ENCODE assay signal across 10 mouse cellular contexts in the genomic region with DNA sequence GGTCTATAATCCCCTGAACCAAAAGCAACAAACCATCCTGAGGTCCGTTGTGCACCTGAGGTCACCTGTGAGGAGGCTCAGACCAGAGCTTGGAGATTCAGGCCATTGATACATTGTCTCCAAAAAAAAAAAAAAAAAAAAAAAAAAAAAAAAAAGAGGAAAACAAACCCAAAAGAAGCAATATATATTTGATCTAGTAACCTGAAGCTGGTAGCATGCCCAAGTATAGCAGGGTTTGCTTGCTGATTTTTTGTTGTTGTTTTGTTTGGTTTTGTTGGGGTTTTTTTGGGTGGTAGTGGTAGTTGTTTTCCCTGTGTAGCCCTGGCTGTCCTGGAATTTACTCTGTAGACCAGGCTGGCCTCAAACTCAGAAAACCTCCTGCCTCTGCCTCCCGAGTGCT. TPM values are rescaled to one million over a fixed set of nuclear protein-coding genes. Genes with fewer than 3 reads are reported as not detected.
A peak's percentile ranks its signal among the peaks of the same experiment; 100 is the strongest.
DNase-seq lines count a peak whose midpoint lies in the region; ATAC-seq and TF ChIP-seq lines count a peak whose summit lies in the region.
"Had no signal": no experiment of that assay in that cellular context is flagged by ENCODE, and none has a peak within 500 bp of the region (broad histone marks: within the 10 kb centered on the region; RNA-seq: fewer than 3 reads in every experiment).

No protein-coding gene starts in this region.

- no peaks in the 10 kb centered on the region for H3K9me3 ChIP-seq in kidney, embryonic 15.5 days (replicated peaks)
- H3K9me3 ChIP-seq in hindbrain, embryonic 11.5 days (ENCODE audit: control insufficient read depth, low read length), result no peaks in the 10 kb centered on the region
- no peaks in the 10 kb centered on the region for H3K9me3 ChIP-seq in liver, embryonic 16.5 days (replicated peaks; ENCODE audit: control insufficient read depth, low read length)

- H3K27ac ChIP-seq in kidney, embryonic 15.5 days, result no peak overlapping the region
- no peak overlapping the region for H3K27ac ChIP-seq in bone marrow, adult 2 months (ENCODE audit: control insufficient read depth, insufficient read depth, low read depth, low read length, poor library complexity)
- H3K27ac ChIP-seq in hindbrain, embryonic 11.5 days (ENCODE audit: low read depth, low read length), result no peak overlapping the region
- no peak overlapping the region for H3K27ac ChIP-seq in liver, embryonic 16.5 days (ENCODE audit: low read length)

- TF ChIP-seq POLR2A in bone marrow, adult 2 months (IDR thresholded peaks at IDR 0.05; ENCODE audit: borderline replicate concordance, control insufficient read depth, low read depth, low read length), result no peak

- H3K4me1 ChIP-seq in kidney, embryonic 15.5 days, result peaks cover 15% of the 10 kb centered on the region
- no peaks in the 10 kb centered on the region for H3K4me1 ChIP-seq in bone marrow, adult 2 months (ENCODE audit: control insufficient read depth, insufficient read depth, low read length)
- no peaks in the 10 kb centered on the region for H3K4me1 ChIP-seq in hindbrain, embryonic 11.5 days (replicated peaks; ENCODE audit: control insufficient read depth, insufficient read depth, low read length)
- peaks cover 11% of the 10 kb centered on the region for H3K4me1 ChIP-seq in liver, embryonic 16.5 days (ENCODE audit: control insufficient read depth, low read depth, low read length)

- peaks cover 17% of the 10 kb centered on the region for H3K36me3 ChIP-seq in kidney, embryonic 15.5 days
- H3K36me3 ChIP-seq in hindbrain, embryonic 11.5 days (ENCODE audit: control insufficient read depth, insufficient read depth, low read length), result no peaks in the 10 kb centered on the region
- H3K36me3 ChIP-seq in liver, embryonic 16.5 days (ENCODE audit: control insufficient read depth, insufficient read depth), result peaks cover 12% of the 10 kb centered on the region

- H3K9ac ChIP-seq in kidney, embryonic 15.5 days, result peak overlapping the region; percentile 31; the same call in 1 of the 2 replicates
- H3K9ac ChIP-seq in hindbrain, embryonic 11.5 days (ENCODE audit: low read depth, low read length), result no peak overlapping the region
- peak overlapping the region; percentile 86 for H3K9ac ChIP-seq in liver, embryonic 16.5 days (ENCODE audit: low read depth, low read length)

- peak overlapping the region; percentile 64 for H3K4me2 ChIP-seq in kidney, embryonic 15.5 days
- peak overlapping the region; percentile 22; the same call in 1 of the 2 replicates for H3K4me2 ChIP-seq in hindbrain, embryonic 11.5 days (replicated peaks; ENCODE audit: low read depth, low read length)
- peak overlapping the region; percentile 76 for H3K4me2 ChIP-seq in liver, embryonic 16.5 days (ENCODE audit: low read depth, low read length)

- 81% methylated on average over 2 of the region's 2 CpGs for WGBS in kidney, embryonic 15.5 days
- WGBS in bone marrow, adult 2 months, result 81% methylated on average over 2 of the region's 2 CpGs
- 74% methylated on average over 2 of the region's 2 CpGs for WGBS in hindbrain, embryonic 11.5 days
- 74% methylated on average over 2 of the region's 2 CpGs for WGBS in liver, embryonic 16.5 days (ENCODE audit: insufficient replicate concordance)

- TF ChIP-seq CTCF in bone marrow, adult 2 months (IDR thresholded peaks at IDR 0.05; ENCODE audit: control insufficient read depth, insufficient read depth, low read length), result no peak

- no peak for ATAC-seq in kidney, embryonic 15.5 days (replicated peaks; ENCODE audit: low FRiP score)
- ATAC-seq in hindbrain, embryonic 11.5 days (ENCODE audit: low FRiP score), result no peak
- ATAC-seq in liver, embryonic 16.5 days (ENCODE audit: low read depth), result no peak
- ATAC-seq: Patski had no signal

- H3K27me3 ChIP-seq in kidney, embryonic 15.5 days, result no peaks in the 10 kb centered on the region
- no peaks in the 10 kb centered on the region for H3K27me3 ChIP-seq in hindbrain, embryonic 11.5 days (ENCODE audit: control insufficient read depth, insufficient read depth, low read length)
- H3K27me3 ChIP-seq in liver, embryonic 16.5 days (ENCODE audit: control insufficient read depth, insufficient read depth, low read depth, low read length), result no peaks in the 10 kb centered on the region
- H3K27me3 ChIP-seq: Patski had no signal

- H3K4me3 ChIP-seq in kidney, embryonic 15.5 days (replicated peaks), result peak overlapping the region; percentile 81
- peak overlapping the region; percentile 54 for H3K4me3 ChIP-seq in bone marrow, adult 2 months (replicated peaks; ENCODE audit: control insufficient read depth, low read depth, low read length)
- H3K4me3 ChIP-seq in hindbrain, embryonic 11.5 days (ENCODE audit: low read depth, low read length), result peak overlapping the region; percentile 63
- H3K4me3 ChIP-seq in liver, embryonic 16.5 days (ENCODE audit: low read depth, low read length), result peak overlapping the region; percentile 87

- DNase-seq in kidney, postnatal 36 days, result no peak
- DNase-seq in hindbrain, embryonic 11.5 days (ENCODE audit: low spot score), result no peak
- no peak for DNase-seq in adrenal gland, postnatal 10 days
- no peak for DNase-seq in layer of hippocampus, adult 9-10 months (ENCODE audit: low spot score)
- DNase-seq in spleen, adult 18-20 months, result no peak
- DNase-seq: gastrocnemius, postnatal 14 days had no signal

RNA-seq across cellular contexts. Expression of a gene that starts 1.5 kb away (rescaled TPM):
- 9.0 and 9.3 TPM in 2 replicates for polyA plus RNA-seq in kidney, embryonic 15.5 days (2015; fragmentation: Nextera tagmentation; extraction: Ambion mirVana)
- 30.8 and 50.8 TPM in 2 replicates for polyA plus RNA-seq in bone marrow, adult 2 months (2011; ENCODE audit: insufficient read depth, insufficient read length, low replicate concordance, missing spikeins)
- polyA plus RNA-seq in hindbrain, embryonic 11.5 days (2014; fragmentation: Nextera tagmentation; extraction: Ambion mirVana), result 4.6 and 5.9 TPM in 2 replicates
- polyA plus RNA-seq in liver, embryonic 16.5 days (2015; fragmentation: Nextera tagmentation; extraction: Ambion mirVana), result 4.6 and 5.3 TPM in 2 replicates
- 1 to 10 TPM; 4.5 to 6.2 TPM for total RNA-seq in adrenal gland, postnatal 10 days (2021)

RNA-seq across cellular contexts. Expression of a gene that starts 14.5 kb away (rescaled TPM):
- polyA plus RNA-seq in kidney, embryonic 15.5 days (2015; fragmentation: Nextera tagmentation; extraction: Ambion mirVana), result 7.0 and 8.7 TPM in 2 replicates
- polyA plus RNA-seq in bone marrow, adult 2 months (2011; ENCODE audit: insufficient read depth, insufficient read length, low replicate concordance, missing spikeins), result 43.0 and 63.9 TPM in 2 replicates
- 4.5 and 5.5 TPM in 2 replicates for polyA plus RNA-seq in hindbrain, embryonic 11.5 days (2014; fragmentation: Nextera tagmentation; extraction: Ambion mirVana)
- polyA plus RNA-seq in liver, embryonic 16.5 days (2015; fragmentation: Nextera tagmentation; extraction: Ambion mirVana), result 2.1 and 2.6 TPM in 2 replicates
- 10 to 100 TPM; 20.6 to 23.3 TPM for total RNA-seq in adrenal gland, postnatal 10 days (2021)

RNA-seq across cellular contexts. Expression of a gene that starts 21.0 kb away (rescaled TPM):
- 192 and 203 TPM in 2 replicates for polyA plus RNA-seq in kidney, embryonic 15.5 days (2015; fragmentation: Nextera tagmentation; extraction: Ambion mirVana)
- polyA plus RNA-seq in bone marrow, adult 2 months (2011; ENCODE audit: insufficient read depth, insufficient read length, low replicate concordance, missing spikeins), result 77.1 and 99.0 TPM in 2 replicates
- polyA plus RNA-seq in hindbrain, embryonic 11.5 days (2014; fragmentation: Nextera tagmentation; extraction: Ambion mirVana), result 135 and 154 TPM in 2 replicates
- polyA plus RNA-seq in liver, embryonic 16.5 days (2015; fragmentation: Nextera tagmentation; extraction: Ambion mirVana), result 73.9 and 80.2 TPM in 2 replicates
- total RNA-seq in adrenal gland, postnatal 10 days (2021), result 100 to 1,000 TPM; 119 to 134 TPM

RNA-seq across cellular contexts. Expression of a gene that starts 22.7 kb away (rescaled TPM):
- polyA plus RNA-seq in kidney, embryonic 15.5 days (2015; fragmentation: Nextera tagmentation; extraction: Ambion mirVana), result 1.9 and 2.0 TPM in 2 replicates
- 9.5 and 24.1 TPM in 2 replicates for polyA plus RNA-seq in bone marrow, adult 2 months (2011; ENCODE audit: insufficient read depth, insufficient read length, low replicate concordance, missing spikeins)
- polyA plus RNA-seq in hindbrain, embryonic 11.5 days (2014; fragmentation: Nextera tagmentation; extraction: Ambion mirVana), result 3.4 and 4.7 TPM in 2 replicates
- polyA plus RNA-seq in liver, embryonic 16.5 days (2015; fragmentation: Nextera tagmentation; extraction: Ambion mirVana), result 0.21 and 0.33 TPM in 2 replicates
- 10 to 100 TPM; 15.7 to 21.6 TPM for total RNA-seq in adrenal gland, postnatal 10 days (2021)

RNA-seq across cellular contexts. Expression of a gene that starts 54.6 kb away (rescaled TPM):
- 18.4 and 20.0 TPM in 2 replicates for polyA plus RNA-seq in kidney, embryonic 15.5 days (2015; fragmentation: Nextera tagmentation; extraction: Ambion mirVana)
- 6.7 and 10.2 TPM in 2 replicates for polyA plus RNA-seq in bone marrow, adult 2 months (2011; ENCODE audit: insufficient read depth, insufficient read length, low replicate concordance, missing spikeins)
- polyA plus RNA-seq in hindbrain, embryonic 11.5 days (2014; fragmentation: Nextera tagmentation; extraction: Ambion mirVana), result 10.5 and 13.2 TPM in 2 replicates
- polyA plus RNA-seq in liver, embryonic 16.5 days (2015; fragmentation: Nextera tagmentation; extraction: Ambion mirVana), result 5.0 and 5.5 TPM in 2 replicates
- total RNA-seq in adrenal gland, postnatal 10 days (2021), result 1 to 10 TPM; 5.2 to 7.4 TPM

Comparison
In these comparisons a context has a peak if more than half of its experiments do, and no peak if none do; other contexts are left out.
1. H3K4me2 ChIP-seq: peak in every context shown above with its lines; median percentile 76 in liver, embryonic 16.5 days; 64 in kidney, embryonic 15.5 days; 22 in hindbrain, embryonic 11.5 days.